Mouse (Mus musculus): ENCODE results near the gene Meis1. TPM values are rescaled to one million over a fixed set of nuclear protein-coding genes. Genes with fewer than 3 reads are reported as not detected.
A peak's percentile ranks its signal among the peaks of the same experiment; 100 is the strongest.

Gene Meis1
- polyA plus RNA-seq, 1 experiment from 2014 or later = 166 TPM

DNA sequence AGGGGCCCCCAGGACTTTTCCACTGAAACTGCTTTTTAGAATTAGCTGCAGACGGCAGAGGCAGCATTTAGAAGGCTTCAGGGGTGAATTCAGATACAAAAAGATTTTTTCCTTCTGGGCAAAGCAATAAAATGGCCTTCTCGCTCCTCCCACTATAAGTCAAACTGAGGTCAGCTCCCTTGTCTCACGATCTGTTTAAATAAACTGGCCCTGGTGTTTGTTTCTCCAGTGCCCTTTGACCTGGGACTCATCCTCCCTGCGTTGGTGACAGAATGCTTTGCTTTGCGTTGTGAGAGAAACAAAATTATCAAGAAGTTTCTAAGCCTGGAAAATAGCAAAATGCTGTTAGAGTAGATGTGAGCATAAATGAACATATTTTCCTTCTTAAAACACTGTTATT lies 129.6 kb downstream of the Meis1 start:
- H3K4me2 ChIP-seq = no peak overlapping the region
- WGBS = 16% methylated on average over 5 of the region's 5 CpGs
- peaks cover 17% of the 10 kb centered on the region for H3K4me1 ChIP-seq
- no peaks in the 10 kb centered on the region for H3K36me3 ChIP-seq
- no peak for ATAC-seq (ENCODE audit: low FRiP score)
- no peaks in the 10 kb centered on the region for H3K27me3 ChIP-seq (replicated peaks)
- no peaks in the 10 kb centered on the region for H3K9me3 ChIP-seq (replicated peaks)
- H3K27ac ChIP-seq (replicated peaks) = no peak overlapping the region
- no peak overlapping the region for H3K9ac ChIP-seq (replicated peaks)
- H3K4me3 ChIP-seq (replicated peaks) = no peak overlapping the region

- ATAC-seq (ENCODE audit: low FRiP score) = no peak
- H3K4me2 ChIP-seq = no peak overlapping the region
- H3K4me1 ChIP-seq = peaks cover 22% of the 10 kb centered on the region
- WGBS = 51% methylated on average over 1 of the region's 1 CpGs
- no peak overlapping the region for H3K9ac ChIP-seq (replicated peaks)
- H3K36me3 ChIP-seq = no peaks in the 10 kb centered on the region
- H3K27ac ChIP-seq (replicated peaks) = no peak overlapping the region
- no peaks in the 10 kb centered on the region for H3K27me3 ChIP-seq (replicated peaks)
- no peak overlapping the region for H3K4me3 ChIP-seq (replicated peaks)
- no peaks in the 10 kb centered on the region for H3K9me3 ChIP-seq (replicated peaks)
Observed at GRCm38 (mm10) chr11:18888651-18889050, 130.1 kb downstream of the Meis1 start.

DNA sequence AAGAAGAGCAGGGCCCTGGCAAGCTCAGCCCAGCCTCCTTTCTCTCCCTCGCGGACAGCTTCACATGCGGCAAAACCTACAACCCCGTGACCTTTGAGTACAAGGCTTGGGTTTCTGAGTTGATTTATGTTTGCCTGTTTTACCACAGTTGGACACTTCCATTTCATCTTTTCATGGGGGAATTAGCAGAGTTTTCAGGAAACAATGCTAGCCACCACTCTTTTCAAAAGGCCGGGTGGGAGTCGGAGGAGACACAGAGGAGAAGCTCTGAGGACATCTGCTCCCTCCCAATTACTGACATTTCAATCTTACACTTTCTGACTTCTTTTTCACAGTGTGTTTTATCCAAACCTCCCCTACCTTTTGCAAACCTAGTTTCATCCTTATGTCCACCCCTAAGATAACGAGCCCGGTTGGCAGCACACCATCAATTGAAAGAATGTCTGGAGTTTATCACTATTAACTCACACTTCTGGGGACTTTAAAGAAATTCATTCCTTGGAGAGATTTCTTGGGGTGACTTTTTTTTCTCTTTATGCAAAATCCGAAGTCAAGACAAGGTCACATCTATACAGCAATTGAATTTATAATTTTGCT lies 133.0 kb downstream of the Meis1 start:
- WGBS = 17% methylated on average over 9 of the region's 9 CpGs
- H3K4me2 ChIP-seq = peak overlapping the region; percentile 1; the same call in 1 of the 2 replicates
- H3K27ac ChIP-seq (replicated peaks) = peak overlapping the region; percentile 56

DNA sequence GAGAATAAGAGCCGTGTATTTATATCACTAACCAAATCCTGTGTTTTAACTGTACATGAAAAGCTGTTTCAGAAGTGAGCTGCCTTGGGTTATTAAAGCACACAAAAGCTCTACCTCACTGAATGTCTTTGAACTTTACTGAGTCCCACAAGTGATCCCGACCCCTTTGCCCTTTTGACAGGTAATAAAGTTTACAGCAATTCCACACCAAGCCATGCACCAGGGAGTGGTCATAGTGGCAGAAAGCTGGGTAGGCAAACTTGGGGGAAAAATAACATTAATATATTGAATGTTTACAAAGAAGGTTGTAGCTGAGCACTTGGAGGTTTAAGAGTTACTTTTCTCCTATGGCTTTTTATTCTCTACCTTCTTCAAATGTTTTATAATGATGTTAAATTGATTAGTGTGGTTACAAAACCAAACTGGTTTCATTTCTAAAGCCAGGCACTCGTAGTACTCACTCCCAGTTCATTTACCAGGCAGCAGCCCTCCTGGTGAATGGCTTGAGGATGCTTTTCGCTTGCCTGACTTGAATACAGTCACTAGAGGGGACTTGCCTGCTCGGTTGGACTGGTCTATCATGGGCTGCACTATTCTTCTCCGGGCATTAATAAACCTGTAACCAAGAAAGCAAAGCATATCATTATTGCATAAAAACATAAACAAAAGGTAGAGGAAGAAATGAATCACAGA lies 133.6 kb downstream of the Meis1 start:
- Histone ChIP-seq H3K27me3 (replicated peaks) (no peaks in the 10 kb centered on the region), H3K9ac (replicated peaks) (no peak overlapping the region), H3K4me2 (peak overlapping the region; percentile 1; the same call in 1 of the 2 replicates), H3K36me3 (no peaks in the 10 kb centered on the region), H3K27ac (replicated peaks) (peak overlapping the region; percentile 56), H3K4me3 (replicated peaks) (no peak overlapping the region), H3K4me1 (peaks cover 42% of the 10 kb centered on the region), H3K9me3 (replicated peaks) (no peaks in the 10 kb centered on the region)
- 20% methylated on average over 6 of the region's 6 CpGs for WGBS
- ATAC-seq (ENCODE audit: low FRiP score) = no peak

More for the DNA sequence above, 133.0 kb downstream of the Meis1 start:
- no peaks in the 10 kb centered on the region for H3K27me3 ChIP-seq (replicated peaks)
- ATAC-seq (ENCODE audit: low FRiP score) = no peak
- H3K9ac ChIP-seq (replicated peaks) = no peak overlapping the region
- H3K36me3 ChIP-seq = no peaks in the 10 kb centered on the region
- H3K4me3 ChIP-seq (replicated peaks) = no peak overlapping the region
- H3K9me3 ChIP-seq (replicated peaks) = no peaks in the 10 kb centered on the region
- H3K4me1 ChIP-seq = peaks cover 40% of the 10 kb centered on the region

- peaks cover 47% of the 10 kb centered on the region for H3K4me1 ChIP-seq
- peak overlapping the region; percentile 65 for H3K27ac ChIP-seq (replicated peaks)
- ATAC-seq (ENCODE audit: low FRiP score) = no peak
- H3K4me3 ChIP-seq (replicated peaks) = no peak overlapping the region
- no peak overlapping the region for H3K9ac ChIP-seq (replicated peaks)
- H3K4me2 ChIP-seq = no peak overlapping the region
- no peaks in the 10 kb centered on the region for H3K27me3 ChIP-seq (replicated peaks)
- WGBS = 34% methylated on average over 3 of the region's 3 CpGs
- H3K36me3 ChIP-seq = no peaks in the 10 kb centered on the region
- no peaks in the 10 kb centered on the region for H3K9me3 ChIP-seq (replicated peaks)
Observed at GRCm38 (mm10) chr11:18883987-18884386, 134.8 kb downstream of the Meis1 start.

DNA sequence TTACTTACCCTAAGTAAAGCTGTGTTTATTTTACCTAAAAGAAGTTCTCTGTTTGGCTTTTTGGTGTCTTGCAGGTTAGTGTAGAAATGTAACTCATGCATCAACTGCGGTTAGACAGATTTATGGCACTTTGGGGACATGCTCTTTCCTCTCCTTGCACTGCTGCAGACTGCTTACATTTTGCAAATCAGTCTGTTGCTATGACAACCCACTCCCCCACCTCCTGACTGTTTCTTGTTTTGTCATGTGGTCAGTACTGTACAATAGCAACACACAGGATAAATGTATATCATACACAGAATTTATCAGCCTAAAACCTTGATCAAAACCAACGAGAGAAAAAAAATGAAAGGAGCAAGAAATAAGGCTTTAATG lies 135.3 kb downstream of the Meis1 start:
- peaks cover 52% of the 10 kb centered on the region for H3K4me1 ChIP-seq
- H3K36me3 ChIP-seq = no peaks in the 10 kb centered on the region
- peak; percentile 67; the same call in 1 of the 2 replicates for ATAC-seq (ENCODE audit: low FRiP score)
- no peak overlapping the region for H3K9ac ChIP-seq (replicated peaks)
- H3K27me3 ChIP-seq (replicated peaks) = no peaks in the 10 kb centered on the region
- H3K4me2 ChIP-seq = no peak overlapping the region
- no peaks in the 10 kb centered on the region for H3K9me3 ChIP-seq (replicated peaks)
- WGBS = 4% methylated on average over 2 of the region's 2 CpGs
- peak overlapping the region; percentile 65 for H3K27ac ChIP-seq (replicated peaks)
- no peak overlapping the region for H3K4me3 ChIP-seq (replicated peaks)

DNA sequence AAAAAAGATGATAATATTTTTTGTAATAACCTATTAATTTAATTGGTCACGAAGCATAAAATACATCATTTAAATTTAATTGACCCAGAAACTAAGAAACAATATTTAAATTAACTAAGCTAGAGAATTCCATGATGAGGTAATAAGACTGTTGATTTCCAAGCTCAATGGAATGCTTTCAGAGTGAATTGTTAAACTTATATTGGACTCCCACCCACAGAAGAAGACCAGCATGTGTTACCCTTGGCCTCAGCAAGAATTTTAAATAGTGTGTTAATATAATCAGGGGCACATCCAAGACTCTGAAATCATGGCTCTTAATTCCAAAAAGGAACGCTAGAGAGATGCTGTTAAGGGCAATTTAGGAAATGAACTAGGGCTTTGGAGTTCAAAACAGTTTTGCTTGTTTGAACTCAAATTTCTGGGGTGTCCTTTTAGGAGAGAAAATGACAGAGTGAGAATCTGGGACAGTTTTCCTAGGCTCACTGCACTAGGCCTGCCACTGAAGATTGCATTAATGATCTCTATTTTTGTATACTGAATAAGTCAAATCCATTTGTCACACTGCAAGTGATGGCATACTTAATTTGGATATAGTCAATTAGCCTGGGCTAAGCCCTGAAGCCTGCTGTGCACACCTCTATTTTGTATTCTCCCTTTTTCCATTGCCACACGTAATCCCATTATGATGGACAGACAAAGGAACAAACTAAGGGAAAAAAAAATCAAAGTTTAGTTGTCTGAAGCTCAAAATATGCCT lies 135.9 kb downstream of the Meis1 start:
- Histone ChIP-seq H3K4me1 (peaks cover 53% of the 10 kb centered on the region), H3K4me2 (no peak overlapping the region)

DNA sequence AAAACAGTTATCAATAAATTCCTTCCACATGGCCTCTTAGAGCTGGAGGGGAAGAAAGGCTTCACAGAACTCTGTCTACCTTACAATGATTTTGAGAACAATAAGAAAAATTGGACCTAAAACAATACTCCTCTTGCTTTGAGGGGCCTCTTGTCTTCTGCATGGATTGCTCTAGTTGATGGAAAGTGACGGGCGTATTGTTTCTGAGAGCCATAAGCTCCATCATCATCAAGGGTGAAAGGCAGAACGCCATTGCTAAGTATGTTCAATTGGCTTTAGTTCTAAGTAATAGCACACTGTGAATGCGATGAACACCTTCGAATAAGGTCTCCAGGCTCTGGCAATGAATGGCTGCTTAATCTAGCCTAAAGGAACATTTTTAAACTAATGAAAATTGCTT lies 136.5 kb downstream of the Meis1 start:
- no peaks in the 10 kb centered on the region for H3K27me3 ChIP-seq (replicated peaks)
- H3K27ac ChIP-seq (replicated peaks) = peak overlapping the region; percentile 24; the same call in 1 of the 2 replicates
- ATAC-seq (ENCODE audit: low FRiP score) = no peak
- 26% methylated on average over 5 of the region's 5 CpGs for WGBS
- H3K4me2 ChIP-seq = no peak overlapping the region
- no peak overlapping the region for H3K9ac ChIP-seq (replicated peaks)
- peaks cover 53% of the 10 kb centered on the region for H3K4me1 ChIP-seq
- H3K36me3 ChIP-seq = no peaks in the 10 kb centered on the region
- H3K4me3 ChIP-seq (replicated peaks) = no peak overlapping the region
- H3K9me3 ChIP-seq (replicated peaks) = no peaks in the 10 kb centered on the region

More for the DNA sequence above, 135.9 kb downstream of the Meis1 start:
- no peaks in the 10 kb centered on the region for H3K27me3 ChIP-seq (replicated peaks)
- H3K4me3 ChIP-seq (replicated peaks) = no peak overlapping the region
- H3K36me3 ChIP-seq = no peaks in the 10 kb centered on the region
- 0 out of 2 replicates have a peak overlapping the region, but pooled peaks have one; percentile 65 for H3K27ac ChIP-seq (replicated peaks)
- 21% methylated on average over 3 of the region's 3 CpGs for WGBS
- H3K9me3 ChIP-seq (replicated peaks) = no peaks in the 10 kb centered on the region
- no peak for ATAC-seq (ENCODE audit: low FRiP score)
- no peak overlapping the region for H3K9ac ChIP-seq (replicated peaks)

DNA sequence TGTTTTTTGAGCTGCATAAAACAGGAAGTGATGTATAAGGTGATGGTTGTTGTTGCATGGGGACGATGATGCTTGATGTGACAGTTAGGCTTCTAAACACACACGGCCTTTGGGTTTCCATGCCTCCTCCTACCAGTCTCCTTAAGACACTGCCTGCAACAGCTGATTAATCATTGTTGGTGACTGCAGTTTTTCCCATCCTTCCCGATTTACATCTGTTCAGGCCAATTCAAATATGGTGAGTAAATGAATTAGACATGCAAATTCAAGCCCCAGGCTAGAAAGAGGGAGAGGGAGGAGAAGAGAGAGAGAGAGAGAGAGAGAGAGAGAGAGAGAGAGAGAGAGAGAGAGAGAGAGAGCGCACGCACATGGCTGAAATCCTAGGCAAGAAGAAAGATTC lies 138.0 kb downstream of the Meis1 start:
- Histone ChIP-seq H3K36me3 (no peaks in the 10 kb centered on the region), H3K4me2 (no peak overlapping the region), H3K9me3 (replicated peaks) (no peaks in the 10 kb centered on the region), H3K4me1 (peaks cover 66% of the 10 kb centered on the region), H3K27me3 (replicated peaks) (no peaks in the 10 kb centered on the region), H3K27ac (replicated peaks) (no peak overlapping the region), H3K4me3 (replicated peaks) (no peak overlapping the region), H3K9ac (replicated peaks) (no peak overlapping the region)
- ATAC-seq (ENCODE audit: low FRiP score) = no peak
- WGBS = 23% methylated on average over 5 of the region's 5 CpGs

- 0 out of 2 replicates have a peak overlapping the region, but pooled peaks have one; percentile 75 for H3K4me2 ChIP-seq
- 0% methylated on average over 1 of the region's 1 CpGs for WGBS
- no peaks in the 10 kb centered on the region for H3K9me3 ChIP-seq (replicated peaks)
- no peak overlapping the region for H3K4me3 ChIP-seq (replicated peaks)
- no peaks in the 10 kb centered on the region for H3K27me3 ChIP-seq (replicated peaks)
- ATAC-seq (ENCODE audit: low FRiP score) = no peak
- H3K9ac ChIP-seq (replicated peaks) = no peak overlapping the region
- H3K27ac ChIP-seq (replicated peaks) = peak overlapping the region; percentile 92
- peaks cover 66% of the 10 kb centered on the region for H3K4me1 ChIP-seq
- H3K36me3 ChIP-seq = no peaks in the 10 kb centered on the region
Observed at GRCm38 (mm10) chr11:18879456-18879818, 139.3 kb downstream of the Meis1 start.

DNA sequence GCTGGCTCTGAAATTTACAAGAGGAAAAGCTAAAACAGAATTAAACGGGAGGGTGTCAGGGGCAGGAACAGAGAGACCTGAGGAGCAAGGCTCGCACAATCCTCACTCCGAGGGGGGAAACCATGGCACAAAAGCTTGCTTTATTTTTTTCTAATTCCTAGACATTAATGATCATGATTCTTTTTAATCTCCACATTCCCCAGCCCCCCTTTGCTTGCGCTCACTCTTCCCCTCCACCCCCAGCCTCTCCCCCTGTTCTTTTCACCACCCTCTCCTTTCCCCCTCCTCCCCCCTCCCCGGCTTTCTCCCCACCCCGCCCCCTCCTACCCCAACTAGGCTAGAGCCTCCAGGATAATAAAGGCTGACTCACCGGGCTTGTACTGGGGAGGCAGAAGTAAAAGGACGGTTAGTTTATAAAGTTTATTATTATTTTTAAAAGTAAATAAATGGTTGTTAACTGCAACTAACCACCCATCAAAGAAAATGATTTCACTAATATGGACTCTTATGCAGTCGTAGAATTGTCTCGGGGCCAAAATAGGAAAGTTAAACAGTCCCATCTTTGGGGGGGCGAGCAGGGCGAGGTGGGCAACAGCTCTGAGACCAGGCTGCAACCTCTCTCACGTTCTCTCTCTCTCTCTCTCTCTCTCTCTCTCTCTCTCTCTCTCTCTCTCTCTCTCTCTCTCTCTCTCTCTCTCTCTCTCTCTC lies 139.9 kb downstream of the Meis1 start:
- Histone ChIP-seq H3K4me1 (peaks cover 68% of the 10 kb centered on the region), H3K27ac (replicated peaks) (peak overlapping the region; percentile 92), H3K36me3 (no peaks in the 10 kb centered on the region), H3K27me3 (replicated peaks) (no peaks in the 10 kb centered on the region), H3K4me2 (peak overlapping the region; percentile 75), H3K9ac (replicated peaks) (no peak overlapping the region), H3K4me3 (replicated peaks) (peak overlapping the region; percentile 43; the same call in 1 of the 2 replicates), H3K9me3 (replicated peaks) (no peaks in the 10 kb centered on the region)
- no peak for ATAC-seq (ENCODE audit: low FRiP score)
- 3% methylated on average over 13 of the region's 13 CpGs for WGBS

All from neural tube, embryonic 15.5 days (tissue).